Mouse (Mus musculus) G1E-ER4 (cell line): ENCODE results near the gene Vmn2r81. TPM values are rescaled to one million over a fixed set of nuclear protein-coding genes. Genes with fewer than 3 reads are reported as not detected.
"Not testable (repeated sequence)": the region's sequence is repeated elsewhere in the genome, so short reads cannot be mapped to it uniquely, and the experiment has no call there.

Experiments used
- GATA1 ChIP-seq: IDR thresholded peaks from one replicate; pipeline ENCODE4 v1.8.0; 2012; ENCODE audit warnings: low read length, inconsistent platforms
- polyA plus RNA-seq: library from polyadenylated mRNA; stranded (reverse); fragments of >175 nt; gene quantifications from 2 replicates; pipeline ENCODE4 v1.2.3, GENCODE M21; 2012

Gene Vmn2r81
- not detected in 2 replicates for polyA plus RNA-seq

- TF ChIP-seq GATA1, result not testable (repeated sequence)
Measured at GRCm38 (mm10) chr10:79247392-79247791, at the start of gene Vmn2r81. Gene Vmn2r81, plus strand, starts transcription at chr10:79247692.

- no peak for TF ChIP-seq GATA1
Measured at GRCm38 (mm10) chr10:79220432-79220831, 27.1 kb upstream of the Vmn2r81 start.

GRCm38 (mm10) chr10:79221606-79222005, 25.9 kb upstream of the Vmn2r81 start:
- no peak for TF ChIP-seq GATA1

- TF ChIP-seq GATA1, result no peak
Measured at GRCm38 (mm10) chr10:79222214-79222613, 25.3 kb upstream of the Vmn2r81 start.

- no peak for TF ChIP-seq GATA1
Measured at GRCm38 (mm10) chr10:79322737-79323086, 75.2 kb downstream of the Vmn2r81 start.

Other genes with a start within 250 kb of the Vmn2r81 start
- gene Olfr1351, start 235.2 kb upstream of the Vmn2r81 start, polyA plus RNA-seq, result not detected in 2 replicates
- gene Olfr57, start 219.0 kb upstream of the Vmn2r81 start, polyA plus RNA-seq, result not detected in 2 replicates
- gene 2610008E11Rik, start 150.1 kb upstream of the Vmn2r81 start, polyA plus RNA-seq, result 0.44 and 0.50 TPM in 2 replicates
- gene Vmn2r80, start 98.9 kb upstream of the Vmn2r81 start, polyA plus RNA-seq, result not detected in 2 replicates
- not detected in 2 replicates for gene Vmn2r82, start 108.8 kb downstream of the Vmn2r81 start, polyA plus RNA-seq
- gene Vmn2r83, start 221.0 kb downstream of the Vmn2r81 start, polyA plus RNA-seq, result not detected in 2 replicates